Mouse (Mus musculus) lung, embryonic 15.5 days (tissue): ENCODE results near the gene Slc17a5. TPM values are rescaled to one million over a fixed set of nuclear protein-coding genes. Genes with fewer than 3 reads are reported as not detected.
"Not testable (repeated sequence)": the region's sequence is repeated elsewhere in the genome, so short reads cannot be mapped to it uniquely, and the experiment has no call there.

Source experiments
- ATAC-seq: fragments of 200-750 bp; cut with Nextera tagmentation; 2 replicates; pipeline ENCODE4 v1.8.0; 2017; ENCODE audit warnings: moderate number of reproducible peaks, borderline replicate concordance; ENCODE audit not compliant: low FRiP score, low TSS enrichment; ENCODE audit errors: extremely low read depth
- H3K27ac ChIP-seq: fragments of 300-500 bp; sonication (generic); 2 replicates; pipeline ENCODE4 v1.5.1; 2015; ENCODE audit warnings: moderate library complexity, mild to moderate bottlenecking, inconsistent platforms
- H3K27me3 ChIP-seq: fragments of 300-500 bp; sonication (generic); 2 replicates; pipeline ENCODE4 v1.6.1; 2015; ENCODE audit warnings: inconsistent platforms
- H3K36me3 ChIP-seq: fragments of 300-500 bp; sonication (generic); 2 replicates; pipeline ENCODE4 v1.6.1; 2015; ENCODE audit warnings: inconsistent platforms
- H3K4me1 ChIP-seq: fragments of 300-500 bp; sonication (generic); 2 replicates; pipeline ENCODE4 v1.6.1; 2015; ENCODE audit warnings: inconsistent platforms
- H3K4me2 ChIP-seq: fragments of 300-500 bp; sonication (generic); 2 replicates; pipeline ENCODE4 v1.6.1; 2015; ENCODE audit warnings: inconsistent platforms, mild to moderate bottlenecking, moderate library complexity
- H3K4me3 ChIP-seq: fragments of 300-500 bp; sonication (generic); 2 replicates; pipeline ENCODE4 v1.5.1; 2015; ENCODE audit warnings: mild to moderate bottlenecking, inconsistent platforms
- H3K9ac ChIP-seq: fragments of 300-500 bp; sonication (generic); 2 replicates; pipeline ENCODE4 v1.6.1; 2015; ENCODE audit warnings: inconsistent platforms
- H3K9me3 ChIP-seq: fragments of 300-500 bp; sonication (generic); 2 replicates; pipeline ENCODE4 v1.6.1; 2016; ENCODE audit warnings: inconsistent platforms
- WGBS: fragments of 180-500 bp; shearing (Covaris S2); methylation state at CpG from one replicate; pipeline ENCODE4 v1.1.7; 2015; 5-methylcytosine and 5-hydroxymethylcytosine counted together
- polyA plus RNA-seq: library from polyadenylated mRNA; unstranded; fragments of >200 nt; fragmentation: Nextera tagmentation; extraction: Ambion mirVana; gene quantifications from 2 replicates; pipeline ENCODE4 v1.2.1, GENCODE M21; 2015

Gene Slc17a5
- polyA plus RNA-seq, 1 experiment from 2014 or later, result 13.3 TPM

GRCm38 (mm10) chr9:78492254-78492653 lies 95.6 kb downstream of the Slc17a5 start:
- WGBS, result 90% methylated on average over 3 of the region's 3 CpGs
- no peak overlapping the region for H3K4me3 ChIP-seq
- no peak overlapping the region for H3K27ac ChIP-seq
- no peak overlapping the region for H3K9ac ChIP-seq
- no peak overlapping the region for H3K4me2 ChIP-seq
- H3K27me3 ChIP-seq, result no peaks in the 10 kb centered on the region
- H3K4me1 ChIP-seq, result 0 out of 2 replicates have a peak, but pooled peaks cover 5% of the 10 kb centered on the region
- no peaks in the 10 kb centered on the region for H3K9me3 ChIP-seq
- ATAC-seq, result no peak
- H3K36me3 ChIP-seq, result no peaks in the 10 kb centered on the region

DNA sequence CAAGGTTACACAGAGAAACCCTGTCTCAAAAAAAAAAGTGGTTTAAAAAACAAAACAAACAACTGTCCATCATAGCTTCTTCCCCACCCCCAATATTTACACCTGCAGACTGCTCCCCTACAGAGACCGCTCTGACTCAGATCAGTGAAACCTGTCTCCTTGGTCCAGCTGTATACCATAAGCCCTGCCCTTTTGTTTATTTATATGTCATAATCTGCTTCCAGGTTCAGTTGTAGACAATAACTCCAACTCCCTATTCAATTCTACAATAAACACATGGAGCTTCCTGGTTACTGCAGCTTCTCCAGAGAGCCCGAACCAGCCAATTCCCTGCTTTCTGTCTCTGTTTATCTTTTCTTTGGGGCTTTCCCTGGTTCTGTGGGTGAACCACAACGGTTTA lies 96.7 kb downstream of the Slc17a5 start:
- Histone ChIP-seq H3K9ac (no peak overlapping the region), H3K4me2 (no peak overlapping the region), H3K36me3 (no peaks in the 10 kb centered on the region), H3K27ac (no peak overlapping the region), H3K27me3 (no peaks in the 10 kb centered on the region), H3K4me1 (0 out of 2 replicates have a peak, but pooled peaks cover 5% of the 10 kb centered on the region), H3K4me3 (no peak overlapping the region), H3K9me3 (no peaks in the 10 kb centered on the region)
- WGBS, result 50% methylated on average over 3 of the region's 3 CpGs
- no peak for ATAC-seq

- peak within 1 kb of the TSS; percentile 42 for H3K4me3 ChIP-seq
- H3K4me1 ChIP-seq, result 0 out of 2 replicates have a peak, but pooled peaks cover 5% of the 10 kb centered on the region
- peak within 1 kb of the TSS; percentile 59; the same call in 1 of the 2 replicates for H3K27ac ChIP-seq
- WGBS, result 2% methylated on average over 18 of the region's 20 CpGs
- no peaks in the 10 kb centered on the region for H3K36me3 ChIP-seq
- peak within 1 kb of the TSS; percentile 70 for H3K4me2 ChIP-seq
- no peaks in the 10 kb centered on the region for H3K27me3 ChIP-seq
- H3K9ac ChIP-seq, result peak within 1 kb of the TSS; percentile 49
- ATAC-seq, result peak; percentile 69
- no peaks in the 10 kb centered on the region for H3K9me3 ChIP-seq
Observed at GRCm38 (mm10) chr9:78488890-78489420, 98.9 kb downstream of the Slc17a5 start, which contains the start of gene Eef1a1. Gene Eef1a1 (minus strand): TSS chr9:78489151.

- 92% methylated on average over 5 of the region's 5 CpGs for WGBS
- H3K4me1 ChIP-seq, H3K36me3 ChIP-seq, H3K9me3 ChIP-seq, H3K4me3 ChIP-seq, H3K9ac ChIP-seq, H3K4me2 ChIP-seq, H3K27ac ChIP-seq, ATAC-seq, H3K27me3 ChIP-seq: not testable (repeated sequence)
Observed at GRCm38 (mm10) chr9:78488021-78488420, 99.8 kb downstream of the Slc17a5 start.

Other genes starting within 250 kb of the Slc17a5 start
- 0.79 and 1.1 TPM in 2 replicates for gene Gsta2, start 232.3 kb downstream of the Slc17a5 start, polyA plus RNA-seq
- gene Dppa5a, start 219.9 kb downstream of the Slc17a5 start, polyA plus RNA-seq, result not detected in 2 replicates
- gene Ooep, start 209.3 kb downstream of the Slc17a5 start, polyA plus RNA-seq, result 2.9 and 3.0 TPM in 2 replicates
- 0.16 and 0.17 TPM in 2 replicates for gene Ddx43, start 192.3 kb downstream of the Slc17a5 start, polyA plus RNA-seq
- 2.6 and 3.0 TPM in 2 replicates for gene Cgas, start 144.8 kb downstream of the Slc17a5 start, polyA plus RNA-seq
- gene Mto1, start 139.8 kb downstream of the Slc17a5 start, polyA plus RNA-seq, result 21.0 and 24.3 TPM in 2 replicates
- 0.56 and 0.94 TPM in 2 replicates for gene Gm17324, start 139.3 kb downstream of the Slc17a5 start, polyA plus RNA-seq
- 4,575 and 4,632 TPM in 2 replicates for gene Eef1a1, start 98.9 kb downstream of the Slc17a5 start, polyA plus RNA-seq
- gene Cd109, start 27.5 kb upstream of the Slc17a5 start, polyA plus RNA-seq, result 9.8 and 10.8 TPM in 2 replicates